Mouse (Mus musculus) T-helper 1 cell (primary cell): ENCODE measurements around the gene Dpy19l2.
"Not testable (repeated sequence)": the region's sequence is repeated elsewhere in the genome, so short reads cannot be mapped to it uniquely, and the experiment has no call there.

Experiments used
- in situ Hi-C: fragments of 300-600 bp; cut with MboI, MseI; formaldehyde crosslinking; loops from one replicate; pipeline ENCODE4 v1.15.1; 2025; ENCODE audit warnings: high pct_unique_total_duplicates

The Dpy19l2 gene

GRCm38 (mm10) chr9:24695700-24696404 is at the start of gene Dpy19l2:
TSS of gene Dpy19l2 (minus strand) at chr9:24696293.
- in situ Hi-C loops: no loop called here

DNA sequence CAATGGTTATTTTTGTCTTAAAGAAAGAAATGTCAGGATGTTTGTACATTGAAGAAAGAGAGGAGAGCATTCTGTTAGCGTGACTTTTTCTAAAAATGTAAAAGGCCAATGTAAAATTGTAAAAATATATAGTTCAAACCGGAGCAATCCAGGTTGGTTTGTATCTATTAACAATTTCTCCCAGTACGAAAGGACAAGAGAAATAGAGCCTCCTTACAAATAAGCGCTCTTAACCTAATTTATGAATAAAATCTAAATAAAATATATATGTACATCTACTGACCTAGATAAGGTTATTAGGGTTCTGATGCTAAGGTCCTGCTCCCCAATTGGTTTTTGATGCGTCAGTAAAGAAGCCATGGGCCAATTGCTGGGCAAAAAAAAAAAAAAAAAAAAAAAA is 48.9 kb upstream of the Dpy19l2 start:
- in situ Hi-C loops: no loop called here

DNA sequence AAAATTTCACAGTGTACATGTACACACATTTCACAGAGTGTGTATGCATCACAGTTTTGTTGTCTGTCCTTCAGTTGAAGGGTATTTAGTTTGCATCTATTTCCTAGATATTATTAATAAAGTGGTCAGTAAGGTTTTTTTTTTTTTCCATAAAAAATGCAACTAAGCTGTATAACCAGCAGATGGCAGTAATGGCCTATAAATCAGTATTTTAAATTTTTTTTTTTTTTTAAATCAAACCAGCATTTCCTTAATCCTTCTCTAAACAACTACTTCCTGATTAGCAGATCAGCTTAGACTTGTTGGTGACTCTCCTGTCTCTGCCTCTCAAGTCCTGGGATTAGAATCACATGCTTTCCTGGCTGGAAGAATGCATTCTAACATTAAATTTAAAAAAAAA is 5.2 kb upstream of the Dpy19l2 start:
- in situ Hi-C loops: loop anchor here (5.0 to 10.0 kb wide), 2 partner anchors 341 to 404 kb away; no protein-coding TSS in a partner anchor

GRCm38 (mm10) chr9:24696405-24696778 is 299 bp upstream of the Dpy19l2 start:
- in situ Hi-C loops: no loop called here

GRCm38 (mm10) chr9:24637341-24637740 is 58.8 kb downstream of the Dpy19l2 start:
- in situ Hi-C loops: not testable (repeated sequence)

GRCm38 (mm10) chr9:24624896-24625295 is 71.2 kb downstream of the Dpy19l2 start, which contains the start of gene Cypt4:
TSS of gene Cypt4 (plus strand) at chr9:24625196.
- in situ Hi-C loops: no loop called here

GRCm38 (mm10) chr9:24538159-24538558 is 157.9 kb downstream of the Dpy19l2 start:
- in situ Hi-C loops: loop anchor here (25.0 kb wide), 1 partner anchor 499 kb away; no protein-coding TSS in a partner anchor

DNA sequence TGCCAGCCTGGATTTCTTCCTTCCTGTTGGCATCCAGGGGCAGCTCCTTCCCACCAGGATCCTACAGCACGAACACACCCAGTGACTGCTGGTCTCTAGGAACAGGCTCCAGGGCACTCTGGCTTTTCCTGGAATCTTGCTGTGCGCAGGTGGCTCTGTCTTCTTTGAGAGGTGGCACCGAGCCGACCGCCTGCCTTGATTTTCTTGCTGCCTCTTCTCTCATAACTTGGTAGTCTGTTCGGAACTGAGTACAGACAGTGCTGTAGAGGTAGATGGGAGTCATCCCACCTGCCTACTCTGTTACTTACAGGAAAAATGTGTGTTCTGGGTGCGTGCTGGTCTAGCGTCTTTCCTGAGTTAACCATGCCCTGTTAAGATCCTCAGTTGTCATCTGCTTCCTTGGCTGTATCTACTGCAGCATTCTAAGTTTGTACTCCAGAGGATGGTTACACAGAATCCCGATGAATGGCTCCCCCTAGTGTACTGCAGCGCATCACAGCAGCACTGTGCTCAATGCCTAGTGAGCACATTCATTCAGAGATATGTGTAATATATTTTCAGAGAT is 179.4 kb downstream of the Dpy19l2 start:
- in situ Hi-C loops: no loop called here

GRCm38 (mm10) chr9:24514078-24514469 is 182.0 kb downstream of the Dpy19l2 start:
- in situ Hi-C loops: no loop called here

DNA sequence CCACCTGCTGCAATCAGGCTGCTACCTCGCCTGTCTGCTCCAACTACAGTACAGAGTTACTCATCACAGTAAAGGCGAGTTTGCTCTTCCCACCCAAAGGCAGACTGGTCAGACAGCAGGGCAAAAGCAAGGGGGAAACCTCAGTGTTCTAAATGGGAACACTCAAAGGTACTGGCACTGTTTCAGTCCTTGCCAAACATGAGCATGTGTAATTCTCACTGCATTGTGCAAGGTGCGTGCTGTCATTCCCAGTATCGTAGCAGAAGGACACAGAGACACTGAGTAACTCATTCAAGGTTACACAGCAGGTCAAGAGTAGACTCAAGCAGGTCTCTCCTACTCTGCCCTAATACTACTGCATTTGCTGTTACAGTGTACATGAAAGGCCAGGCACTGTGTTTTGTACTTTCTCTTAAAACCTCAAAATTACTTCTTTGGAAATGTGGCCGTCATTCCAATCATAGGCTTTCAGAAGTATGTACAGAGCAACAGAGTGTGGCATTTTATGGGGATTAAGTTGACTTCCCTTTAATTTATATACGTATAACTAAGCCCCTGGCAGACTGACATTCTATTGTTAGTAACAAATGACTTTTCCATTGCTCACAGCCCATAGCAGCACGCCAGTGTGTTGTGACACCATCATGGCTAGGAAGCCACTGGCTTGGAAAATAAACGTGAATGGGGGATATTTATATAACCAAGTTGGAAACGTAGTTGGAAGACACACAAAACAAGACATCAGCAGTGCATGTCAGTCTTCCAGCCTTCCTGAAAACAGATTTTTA is 182.6 kb downstream of the Dpy19l2 start:
- in situ Hi-C loops: no loop called here

GRCm38 (mm10) chr9:24512121-24512539 is 184.0 kb downstream of the Dpy19l2 start:
- in situ Hi-C loops: no loop called here

- in situ Hi-C loops: no loop called here
These were observed 184.5 kb downstream of the Dpy19l2 start for GRCm38 (mm10) chr9:24511371-24512120.

DNA sequence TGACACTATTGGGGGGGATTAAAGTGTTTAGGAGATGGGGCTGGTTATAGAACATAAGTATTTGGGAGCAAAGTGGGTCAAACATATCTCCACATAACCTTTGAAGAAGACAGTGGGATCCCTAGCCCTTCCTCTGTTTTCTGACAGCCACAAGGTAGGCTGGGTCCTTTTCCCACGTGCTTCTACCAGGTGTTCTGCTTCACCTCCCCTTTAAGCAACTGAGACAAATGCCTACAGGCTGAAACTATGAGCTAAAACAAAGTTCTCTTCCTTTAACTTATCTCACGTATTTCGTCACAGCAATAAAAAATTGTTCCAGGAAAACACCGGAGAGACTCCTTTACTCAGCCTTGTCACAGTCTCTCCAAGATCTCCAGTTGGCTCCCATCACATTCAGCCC is 187.2 kb downstream of the Dpy19l2 start:
- in situ Hi-C loops: no loop called here
